Mouse (Mus musculus) thymus, adult 2 months (tissue): ENCODE results near the gene H3f3a.

Source experiments
- CTCF ChIP-seq: fragments of 200-500 bp; IDR thresholded peaks from 2 replicates; pipeline ENCODE4 v1.5.1; 2012; ENCODE audit warnings: mild to moderate bottlenecking, control low read depth, low read length, moderate library complexity, borderline replicate concordance; ENCODE audit not compliant: control insufficient read depth, poor library complexity, insufficient read depth; ENCODE audit errors: extremely low read depth
- POLR2A ChIP-seq: fragments of 200-500 bp; IDR thresholded peaks from 2 replicates; pipeline ENCODE4 v1.6.1; 2012; ENCODE audit warnings: mild to moderate bottlenecking, low read length, control low read depth, moderate library complexity; ENCODE audit not compliant: control insufficient read depth, poor library complexity, insufficient read depth; ENCODE audit errors: extremely low read depth

GRCm38 (mm10) chr1:180803881-180804280 lies 9.9 kb downstream of the H3f3a start:
- TF ChIP-seq CTCF: no peak
- TF ChIP-seq POLR2A: no peak
